Mouse (Mus musculus): ENCODE results near the gene Gm42957. TPM values are rescaled to one million over a fixed set of nuclear protein-coding genes. Genes with fewer than 3 reads are reported as not detected.

The Gm42957 gene
- polyA plus RNA-seq, 1 experiment from 2014 or later, result 0.14 TPM

Other genes starting within 250 kb of the Gm42957 start
- 1.3 and 1.5 TPM in 2 replicates for gene BC107364, start 183.2 kb upstream of the Gm42957 start, polyA plus RNA-seq (2015; fragmentation: Nextera tagmentation; extraction: Ambion mirVana)
- gene Hfe2, start 110.3 kb upstream of the Gm42957 start, polyA plus RNA-seq (2015; fragmentation: Nextera tagmentation; extraction: Ambion mirVana), result 8.5 and 10.9 TPM in 2 replicates
- gene Txnip, start 77.5 kb upstream of the Gm42957 start, polyA plus RNA-seq (2015; fragmentation: Nextera tagmentation; extraction: Ambion mirVana), result 209 and 226 TPM in 2 replicates
- gene Gm16253, start 58.5 kb upstream of the Gm42957 start, polyA plus RNA-seq (2015; fragmentation: Nextera tagmentation; extraction: Ambion mirVana), result 1.3 and 1.4 TPM in 2 replicates
- 33.4 and 36.4 TPM in 2 replicates for gene Polr3gl, start 41.3 kb upstream of the Gm42957 start, polyA plus RNA-seq (2015; fragmentation: Nextera tagmentation; extraction: Ambion mirVana)
- 6.9 and 7.2 TPM in 2 replicates for gene Ankrd34a, start 38.8 kb upstream of the Gm42957 start, polyA plus RNA-seq (2015; fragmentation: Nextera tagmentation; extraction: Ambion mirVana)
- gene Lix1l, start 34.3 kb upstream of the Gm42957 start, polyA plus RNA-seq (2015; fragmentation: Nextera tagmentation; extraction: Ambion mirVana), result 4.3 and 4.5 TPM in 2 replicates
- gene Rbm8a, start 5.5 kb upstream of the Gm42957 start, polyA plus RNA-seq (2015; fragmentation: Nextera tagmentation; extraction: Ambion mirVana), result 83.8 and 86.4 TPM in 2 replicates
- gene Pex11b, start 98 bp upstream of the Gm42957 start, polyA plus RNA-seq (2015; fragmentation: Nextera tagmentation; extraction: Ambion mirVana), result 44.2 and 44.7 TPM in 2 replicates
- 0.83 and 1.1 TPM in 2 replicates for gene Itga10, start 10.1 kb downstream of the Gm42957 start, polyA plus RNA-seq (2015; fragmentation: Nextera tagmentation; extraction: Ambion mirVana)
- gene Ankrd35, start 34.7 kb downstream of the Gm42957 start, polyA plus RNA-seq (2015; fragmentation: Nextera tagmentation; extraction: Ambion mirVana), result 0.45 and 0.60 TPM in 2 replicates
- 33.6 and 37.5 TPM in 2 replicates for gene Pias3, start 60.9 kb downstream of the Gm42957 start, polyA plus RNA-seq (2015; fragmentation: Nextera tagmentation; extraction: Ambion mirVana)
- gene Nudt17, start 73.1 kb downstream of the Gm42957 start, polyA plus RNA-seq (2015; fragmentation: Nextera tagmentation; extraction: Ambion mirVana), result 6.2 and 8.8 TPM in 2 replicates
- 28.1 and 31.0 TPM in 2 replicates for gene Polr3c, start 92.2 kb downstream of the Gm42957 start, polyA plus RNA-seq (2015; fragmentation: Nextera tagmentation; extraction: Ambion mirVana)
- gene Rnf115, start 92.2 kb downstream of the Gm42957 start, polyA plus RNA-seq (2015; fragmentation: Nextera tagmentation; extraction: Ambion mirVana), result 36.9 and 39.7 TPM in 2 replicates
- 0.98 TPM in 1 of 2 replicates, not detected in the other for gene Pdzk1, start 193.8 kb downstream of the Gm42957 start, polyA plus RNA-seq (2015; fragmentation: Nextera tagmentation; extraction: Ambion mirVana)
- 2.3 and 5.5 TPM in 2 replicates for gene Cd160, start 193.9 kb downstream of the Gm42957 start, polyA plus RNA-seq (2015; fragmentation: Nextera tagmentation; extraction: Ambion mirVana)